Mouse (Mus musculus) G1E (cell line): ENCODE results near the gene Sik1. TPM values are rescaled to one million over a fixed set of nuclear protein-coding genes. Genes with fewer than 3 reads are reported as not detected.

Experiments
- ATAC-seq: 2 replicates; pipeline ENCODE4 v1.8.0; 2016; ENCODE audit warnings: mild to moderate bottlenecking; ENCODE audit not compliant: insufficient number of reproducible peaks, poor library complexity, low FRiP score, severe bottlenecking; ENCODE audit errors: extremely low read depth
- DNase-seq: peaks from one replicate; pipeline ENCODE4 v3.0.0; 2012; ENCODE audit warnings: low spot score
- H3K27me3 ChIP-seq: 2 replicates; pipeline ENCODE4 v1.6.1; 2012; ENCODE audit warnings: mild to moderate bottlenecking, low read length, inconsistent platforms; ENCODE audit not compliant: insufficient read depth
- H3K36me3 ChIP-seq: replicated peaks from 2 replicates; pipeline ENCODE3; 2012; ENCODE audit warnings: mild to moderate bottlenecking, inconsistent platforms
- H3K4me1 ChIP-seq: 2 replicates; pipeline ENCODE4 v1.6.1; 2012; ENCODE audit warnings: low read depth, low read length, inconsistent platforms, mixed read lengths; ENCODE audit not compliant: insufficient read depth
- H3K4me3 ChIP-seq: 2 replicates; pipeline ENCODE4 v1.5.1; 2012; ENCODE audit warnings: low read depth, mild to moderate bottlenecking, inconsistent platforms, low read length, moderate library complexity, mixed read lengths
- H3K9me3 ChIP-seq: replicated peaks from 2 replicates; pipeline ENCODE4 v1.6.1; 2012; ENCODE audit warnings: inconsistent platforms
- CTCF ChIP-seq: IDR thresholded peaks from 2 replicates; pipeline ENCODE4 v1.5.1; 2012; ENCODE audit warnings: low read depth, low read length, inconsistent platforms, mixed read lengths
- GATA1 ChIP-seq: IDR thresholded peaks from 2 replicates; pipeline ENCODE4 v1.6.1; 2012; ENCODE audit warnings: borderline replicate concordance, low read length, inconsistent platforms, mixed read lengths
- GATA2 ChIP-seq: IDR thresholded peaks from 2 replicates; pipeline ENCODE4 v1.6.1; 2012; ENCODE audit warnings: low read depth, low read length, inconsistent platforms, borderline replicate concordance
- POLR2AphosphoS5 ChIP-seq: IDR thresholded peaks from 2 replicates; pipeline ENCODE4 v1.6.1; 2012; ENCODE audit warnings: low read depth, low read length, inconsistent platforms; ENCODE audit not compliant: insufficient replicate concordance
- TAL1 ChIP-seq: conservative IDR thresholded peaks from 2 replicates; pipeline ENCODE4 v1.6.1; 2012; ENCODE audit warnings: low read depth, low read length, inconsistent platforms, mixed read lengths
- polyA plus RNA-seq: library from polyadenylated mRNA; stranded (reverse); fragments of >175 nt; gene quantifications from 2 replicates; pipeline ENCODE4 v1.2.3, GENCODE M21; 2012
- total RNA-seq, 2 experiments: library from RNA; stranded (forward) in 1 of 2; stranded (reverse) in 1 of 2; fragments of 200-1000 nt in 1 of 2; fragments of >200 nt in 1 of 2; fragmentation: Nextera tagmentation in 1 of 2; gene quantifications; 2 replicates each; pipeline ENCODE4 v1.2.3; 2014 to 2017

Sik1 gene
- total and polyA plus RNA-seq, 3 experiments = 0.98 to 13.1 (median 6.9) TPM

DNA sequence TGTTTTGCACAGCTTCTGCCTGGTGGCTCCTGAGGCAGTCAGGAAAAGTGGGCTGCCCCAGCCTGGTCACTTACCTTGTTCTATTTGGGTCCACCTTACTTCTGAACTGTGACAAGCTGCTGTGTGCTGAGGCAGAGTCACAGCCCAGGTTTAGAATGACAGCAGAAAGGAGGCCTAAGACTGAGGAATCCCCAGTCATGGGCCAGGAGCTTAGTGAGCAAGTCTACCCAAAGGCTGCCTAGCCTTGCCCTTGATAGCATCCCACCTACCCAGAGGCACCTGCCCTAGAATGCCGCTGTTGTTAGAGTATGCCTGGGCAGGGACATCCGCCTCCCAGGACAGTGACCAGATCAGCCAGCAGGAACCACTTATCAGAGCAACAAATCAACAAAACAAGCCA is 3.2 kb upstream of the Sik1 start:
- peaks cover 42% of the 10 kb centered on the region for H3K27me3 ChIP-seq
- peaks cover 18% of the 10 kb centered on the region for H3K4me1 ChIP-seq
- no peak for TF ChIP-seq TAL1
- H3K36me3 ChIP-seq = peaks cover 3% of the 10 kb centered on the region
- ATAC-seq (no peak), DNase-seq (no peak)
- no peak overlapping the region for H3K4me3 ChIP-seq
- H3K9me3 ChIP-seq = no peaks in the 10 kb centered on the region

DNA sequence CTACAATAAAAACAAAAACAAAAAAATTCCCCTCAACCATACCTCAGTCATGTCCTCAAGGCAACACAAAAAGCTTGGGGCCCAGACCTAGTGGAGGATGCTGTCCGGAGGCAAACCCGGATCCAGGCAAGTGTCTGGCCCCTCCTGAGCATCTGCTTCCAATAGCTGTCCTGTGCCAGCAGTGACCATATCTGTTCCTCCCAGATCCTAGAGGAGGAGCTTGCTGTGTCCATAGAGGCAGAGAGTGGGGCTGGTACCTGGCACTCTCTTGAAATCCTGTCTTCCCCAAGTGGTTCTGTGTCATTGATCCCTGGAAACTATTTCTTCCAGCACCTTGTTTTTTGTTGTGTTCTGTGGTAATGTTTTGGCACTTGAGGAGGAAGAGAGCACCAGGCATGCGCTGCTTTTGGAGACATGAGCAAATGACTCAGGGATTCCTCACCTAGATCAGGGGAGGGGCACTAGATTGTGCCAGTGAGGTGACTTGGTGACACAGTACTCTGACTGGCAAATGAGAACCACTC is 2.4 kb upstream of the Sik1 start:
- Histone ChIP-seq H3K4me1 (peaks cover 22% of the 10 kb centered on the region), H3K36me3 (peaks cover 11% of the 10 kb centered on the region), H3K9me3 (no peaks in the 10 kb centered on the region), H3K27me3 (peaks cover 42% of the 10 kb centered on the region), H3K4me3 (no peak overlapping the region)
- no peak for DNase-seq
- TF ChIP-seq TAL1 (no peak), GATA2 (no peak), POLR2AphosphoS5 (no peak), GATA1 (no peak), CTCF (no peak)
- ATAC-seq = no peak

DNA sequence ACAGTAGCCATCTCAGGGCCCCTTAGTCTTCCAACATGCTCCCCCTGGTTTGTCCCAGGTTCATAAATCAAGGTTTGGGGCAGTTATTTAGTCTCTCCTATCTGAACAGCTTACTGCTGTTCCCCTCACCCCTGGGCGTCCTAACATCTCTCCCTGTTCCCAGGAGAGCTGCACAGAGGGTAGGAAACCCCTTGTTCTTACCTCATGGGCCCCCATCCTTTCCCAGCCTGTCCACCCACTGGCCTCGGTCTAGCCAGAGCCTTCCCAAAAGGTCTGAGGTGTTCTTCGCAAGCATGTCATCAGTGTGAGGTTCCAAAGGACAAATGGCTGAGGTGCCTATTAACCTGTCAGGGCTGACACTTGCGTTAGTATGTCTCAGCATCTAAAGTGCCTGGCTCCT is 1.6 kb upstream of the Sik1 start:
- DNase-seq (no peak), ATAC-seq (no peak)
- no peak for TF ChIP-seq CTCF
- no peak for TF ChIP-seq GATA1
- TF ChIP-seq POLR2AphosphoS5 = no peak
- no peak for TF ChIP-seq TAL1
- TF ChIP-seq GATA2 = no peak
- Histone ChIP-seq H3K4me1 (peaks cover 23% of the 10 kb centered on the region), H3K36me3 (peaks cover 16% of the 10 kb centered on the region), H3K27me3 (peaks cover 41% of the 10 kb centered on the region), H3K4me3 (no peak overlapping the region), H3K9me3 (no peaks in the 10 kb centered on the region)

GRCm38 (mm10) chr17:31856519-31857160 is 1.0 kb upstream of the Sik1 start:
- Histone ChIP-seq H3K36me3 (peaks cover 19% of the 10 kb centered on the region), H3K4me3 (peak overlapping the region; percentile 76; the same call in 1 of the 2 replicates), H3K4me1 (peaks cover 23% of the 10 kb centered on the region), H3K9me3 (no peaks in the 10 kb centered on the region), H3K27me3 (peaks cover 36% of the 10 kb centered on the region)
- DNase-seq (peak; percentile 47), ATAC-seq (no peak)
- no peak for TF ChIP-seq GATA1
- no peak for TF ChIP-seq CTCF
- TF ChIP-seq POLR2AphosphoS5 = no peak
- TF ChIP-seq TAL1 = no peak
- TF ChIP-seq GATA2 = no peak

DNA sequence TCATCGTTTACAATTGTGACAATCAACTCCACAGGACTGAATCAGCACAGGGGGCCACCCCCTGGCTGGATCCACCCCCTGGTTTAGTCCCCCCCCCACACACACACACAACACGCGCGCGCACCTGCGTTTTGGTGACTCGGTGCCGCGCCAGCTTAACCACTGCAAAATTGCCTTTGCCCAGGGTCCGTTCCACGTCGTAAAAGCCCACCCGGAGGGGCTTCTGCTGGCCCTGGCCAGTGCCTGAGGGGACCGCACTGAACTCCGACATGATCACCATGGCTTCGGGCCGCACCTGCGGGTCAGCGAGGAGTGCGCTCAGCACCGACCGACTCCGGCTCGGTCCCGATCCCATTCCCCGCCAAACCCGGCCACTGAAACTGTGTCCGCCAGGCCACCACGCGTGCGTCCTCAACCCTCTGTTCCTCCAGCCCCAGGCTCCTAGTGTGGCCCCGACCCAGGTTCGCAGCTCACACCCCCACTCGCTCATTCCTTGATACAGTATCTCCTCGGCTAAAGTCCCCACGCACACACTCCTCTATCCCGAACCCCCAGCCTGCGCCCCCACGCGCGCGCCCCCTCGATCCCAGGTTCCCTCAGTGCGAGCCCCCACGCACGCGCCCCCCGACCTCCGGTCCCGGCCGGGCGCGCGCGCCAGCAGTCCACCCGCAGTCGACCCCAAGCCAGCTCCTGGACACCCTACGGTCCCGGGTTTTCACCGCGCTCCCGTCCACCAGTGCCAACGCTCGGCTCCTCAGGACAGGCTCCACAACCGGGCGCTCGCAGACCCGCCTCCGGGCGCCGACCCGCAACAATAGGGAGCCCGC is 621 bp downstream of the Sik1 start:
- TF ChIP-seq CTCF = no peak
- no peak for TF ChIP-seq GATA1
- no peak for TF ChIP-seq POLR2AphosphoS5
- TF ChIP-seq TAL1 = no peak
- TF ChIP-seq GATA2 = no peak
- peaks cover 24% of the 10 kb centered on the region for H3K27me3 ChIP-seq
- no peaks in the 10 kb centered on the region for H3K9me3 ChIP-seq
- ATAC-seq (no peak), DNase-seq (peak; percentile 65)
- H3K36me3 ChIP-seq = peaks cover 33% of the 10 kb centered on the region
- H3K4me1 ChIP-seq = peaks cover 23% of the 10 kb centered on the region
- peak overlapping the region; percentile 76 for H3K4me3 ChIP-seq

DNA sequence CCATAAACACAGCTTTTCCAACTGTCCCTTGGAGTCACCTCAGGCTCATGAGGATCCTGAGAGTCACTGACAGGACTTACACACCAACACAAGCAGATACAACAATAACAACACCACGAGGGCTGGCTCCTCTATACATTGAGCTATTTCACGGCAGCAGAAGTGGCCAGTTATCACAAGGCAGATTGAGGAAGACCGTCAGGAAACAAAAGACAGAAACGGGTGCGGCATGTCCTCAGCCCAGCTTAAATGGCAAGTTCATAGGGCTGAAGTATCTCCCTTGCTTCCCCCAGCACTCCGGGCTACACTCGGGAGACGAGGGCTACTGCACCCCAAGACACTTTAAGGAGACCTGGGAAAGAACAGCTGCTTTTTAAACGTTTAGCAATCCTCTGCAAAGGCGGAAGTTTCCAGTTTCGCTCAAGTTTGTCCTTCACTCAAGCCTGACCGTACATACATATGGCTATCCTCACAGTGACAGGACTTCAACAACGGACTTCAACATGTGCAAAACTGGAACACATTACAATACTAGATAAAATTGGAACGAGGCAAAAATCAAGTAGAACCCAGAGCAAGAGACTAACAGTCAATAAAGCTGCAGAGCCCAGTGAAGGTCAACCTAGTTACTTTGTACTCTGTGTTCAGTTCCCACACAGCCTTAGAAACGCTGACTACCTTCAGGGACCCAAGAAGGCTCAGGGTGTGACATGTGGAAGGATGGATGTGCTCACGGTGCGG is 2.0 kb downstream of the Sik1 start:
- peaks cover 47% of the 10 kb centered on the region for H3K36me3 ChIP-seq
- no peak for DNase-seq
- no peak overlapping the region for H3K4me3 ChIP-seq
- peaks cover 23% of the 10 kb centered on the region for H3K4me1 ChIP-seq
- H3K27me3 ChIP-seq = peaks cover 19% of the 10 kb centered on the region
- TF ChIP-seq CTCF = no peak
- TF ChIP-seq TAL1 = no peak
- TF ChIP-seq POLR2AphosphoS5 = no peak
- H3K9me3 ChIP-seq = no peaks in the 10 kb centered on the region
- no peak for ATAC-seq
